Mouse (Mus musculus) monocyte, adult 5-6 weeks (primary cell): ENCODE data around the gene Shld2. TPM values are rescaled to one million over a fixed set of nuclear protein-coding genes. Genes with fewer than 3 reads are reported as not detected.
A peak's percentile ranks its signal among the peaks of the same experiment; 100 is the strongest.

Experiments
- ATAC-seq: fragments of 153-309, 156-312 bp; replicated peaks from 2 replicates; pipeline ENCODE4 v1.8.0; 2017; ENCODE audit warnings: mild to moderate bottlenecking; ENCODE audit not compliant: low TSS enrichment, insufficient number of reproducible peaks, severe bottlenecking, poor library complexity, low FRiP score
- total RNA-seq: library from RNA; stranded (forward); fragments of 200-1000, 200-491, 200-594 nt; gene quantifications from 3 replicates; pipeline ENCODE4 v1.2.3, GENCODE M21; 2017

Shld2 gene
- total RNA-seq = 17.0 to 26.5 TPM (median 21.5 TPM) in 3 replicates

GRCm38 (mm10) chr14:34310234-34310965, at the start of gene Shld2, which contains the start of gene Glud1:
Gene Shld2, minus strand, starts transcription at chr14:34310493.
Gene Glud1, plus strand, starts transcription at chr14:34310727.
- ATAC-seq = peak; percentile 78

DNA sequence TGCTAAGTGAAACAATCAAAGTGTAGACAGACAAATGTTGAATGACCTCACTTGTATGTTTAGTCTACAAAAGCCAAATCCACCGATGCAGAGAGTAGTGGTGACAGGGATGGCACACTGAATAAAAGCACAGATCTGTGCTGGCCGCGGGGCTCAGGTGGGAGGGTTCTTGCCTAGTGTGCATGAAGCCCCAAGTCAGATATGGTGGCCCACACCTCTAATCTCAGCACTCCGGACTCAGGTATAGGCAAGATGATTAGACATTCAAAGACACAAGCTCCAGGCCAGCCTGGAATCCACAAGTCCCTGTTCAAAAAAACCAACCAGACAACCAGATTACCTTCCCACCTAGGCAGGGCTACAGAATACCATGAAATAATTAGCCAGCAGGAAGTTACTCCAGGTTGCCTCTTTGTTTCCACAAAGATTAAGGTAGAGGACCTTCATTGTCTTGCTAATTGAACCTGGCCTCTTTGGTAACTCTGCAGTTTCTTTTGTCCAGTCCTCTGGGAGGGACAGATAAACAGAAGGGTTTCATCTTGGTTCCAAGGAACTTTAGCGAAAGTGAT, 49.5 kb upstream of the Shld2 start:
- ATAC-seq = no peak

DNA sequence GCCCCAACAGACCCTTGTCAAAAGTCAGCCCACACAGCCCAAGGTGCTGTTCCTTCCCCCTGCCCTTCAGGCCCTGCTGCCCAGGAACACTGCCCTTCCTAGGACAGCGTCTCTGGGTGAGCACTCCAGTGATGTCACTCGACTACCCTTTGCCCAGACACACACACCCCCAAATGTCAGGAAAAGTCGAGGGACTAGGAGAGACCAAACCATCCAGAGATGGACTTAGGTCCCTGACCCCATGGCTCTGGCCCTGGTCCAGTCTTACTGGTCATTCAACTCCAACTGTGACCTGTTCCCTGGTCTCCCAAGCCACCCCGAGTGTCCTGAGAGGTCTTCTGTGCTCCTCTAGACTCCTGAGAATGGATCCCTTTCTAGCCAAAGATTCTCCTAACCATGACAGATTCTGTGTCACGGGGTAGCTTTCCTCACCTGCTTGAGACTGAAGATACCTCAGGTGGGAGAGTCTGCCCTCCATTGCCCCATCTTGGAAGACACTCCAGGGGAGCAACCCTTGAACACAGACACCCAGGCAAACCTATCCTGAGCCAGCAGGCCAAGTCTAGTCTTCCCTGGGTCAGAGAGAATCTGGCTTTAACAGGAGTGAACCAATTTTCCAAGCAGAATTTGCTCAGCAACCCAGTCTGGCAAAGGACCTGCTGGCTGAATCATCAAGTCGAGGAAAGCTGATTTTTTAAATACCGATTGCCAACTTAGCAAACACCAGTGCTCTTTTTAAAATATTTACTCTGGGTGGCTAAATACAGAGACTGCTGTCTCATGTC, 47.6 kb upstream of the Shld2 start:
- no peak for ATAC-seq

- no peak for ATAC-seq
Measured at GRCm38 (mm10) chr14:34355301-34355700, 45.0 kb upstream of the Shld2 start, which contains the start of gene Fam25c. Gene Fam25c, minus strand, starts transcription at chr14:34355433.

DNA sequence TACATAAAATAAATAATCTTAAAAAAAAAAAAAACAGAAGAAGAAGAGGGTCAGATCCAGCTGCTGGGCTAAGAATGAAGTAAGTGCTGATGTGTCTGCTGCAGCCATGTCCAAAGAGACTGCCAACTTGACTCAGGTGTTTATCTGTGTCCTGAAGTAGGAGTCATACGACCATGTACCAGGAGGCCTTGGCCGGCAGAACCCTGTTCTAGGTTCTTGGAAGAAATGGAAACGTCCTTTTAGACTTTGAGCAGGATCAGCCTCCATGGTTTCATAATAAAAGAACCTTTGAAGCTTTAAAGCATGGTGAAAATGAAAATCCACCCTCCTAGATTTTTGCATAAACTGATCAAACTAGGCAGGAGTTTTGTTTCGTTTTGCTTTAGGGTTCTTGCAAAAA, 44.2 kb upstream of the Shld2 start:
- no peak for ATAC-seq

DNA sequence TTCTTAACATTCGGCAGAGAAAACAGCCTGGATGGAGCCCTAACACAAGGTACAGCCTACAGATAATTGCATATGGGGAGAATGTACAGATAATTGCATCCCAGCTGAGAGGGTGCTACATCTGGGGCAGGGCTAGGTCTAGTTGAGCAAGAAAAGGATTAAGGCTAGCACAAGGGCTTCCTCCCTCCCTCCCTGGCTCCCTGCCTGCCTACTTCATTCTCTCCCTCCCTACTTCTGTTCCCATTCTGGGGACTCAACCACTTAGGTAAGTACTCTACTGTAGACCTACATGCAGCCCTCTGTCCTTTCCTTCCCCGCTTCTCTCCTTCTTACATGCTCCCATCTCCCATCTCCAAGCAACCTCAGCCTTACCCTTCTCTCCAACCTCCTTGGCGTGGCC, 43.0 kb upstream of the Shld2 start:
- ATAC-seq = no peak

DNA sequence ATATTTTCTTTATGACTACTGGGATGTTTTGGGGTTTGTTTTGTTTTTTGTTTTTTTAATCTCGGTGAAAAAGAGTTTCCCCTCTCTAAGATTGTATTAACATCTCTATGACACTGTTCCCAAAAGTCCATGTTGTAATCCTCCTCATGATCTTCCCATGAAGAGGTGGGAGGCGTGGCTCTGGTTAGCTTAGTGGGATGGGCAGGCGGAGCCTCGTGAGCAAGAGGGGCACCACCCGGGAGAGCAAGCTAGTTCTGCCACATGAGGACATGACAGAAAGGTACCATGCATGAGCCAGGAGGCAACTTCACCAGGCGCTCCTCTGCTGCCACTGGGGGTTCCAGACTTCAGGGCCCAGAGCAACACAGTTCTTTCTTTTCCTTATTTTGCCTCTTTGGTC, 42.2 kb upstream of the Shld2 start:
- ATAC-seq = no peak

DNA sequence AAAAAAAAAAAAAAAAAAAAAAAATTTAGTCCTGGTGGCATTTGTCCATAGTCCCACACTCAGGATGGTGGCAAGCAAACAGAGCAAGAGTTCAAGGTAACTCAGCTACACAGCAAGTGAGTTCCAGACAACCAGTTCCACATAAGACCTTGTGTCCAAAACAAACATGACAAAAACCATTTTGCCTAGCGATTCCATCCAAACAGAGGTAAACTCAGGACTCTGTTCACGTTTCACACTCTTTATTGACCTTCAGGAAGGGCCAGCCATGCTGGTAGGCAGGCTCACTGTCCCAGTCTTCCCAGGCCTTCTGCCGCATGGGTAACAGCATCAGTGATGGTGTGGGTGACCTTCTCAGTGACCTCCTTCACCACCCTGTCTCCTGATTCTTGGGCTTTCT, 41.4 kb upstream of the Shld2 start:
- no peak for ATAC-seq

DNA sequence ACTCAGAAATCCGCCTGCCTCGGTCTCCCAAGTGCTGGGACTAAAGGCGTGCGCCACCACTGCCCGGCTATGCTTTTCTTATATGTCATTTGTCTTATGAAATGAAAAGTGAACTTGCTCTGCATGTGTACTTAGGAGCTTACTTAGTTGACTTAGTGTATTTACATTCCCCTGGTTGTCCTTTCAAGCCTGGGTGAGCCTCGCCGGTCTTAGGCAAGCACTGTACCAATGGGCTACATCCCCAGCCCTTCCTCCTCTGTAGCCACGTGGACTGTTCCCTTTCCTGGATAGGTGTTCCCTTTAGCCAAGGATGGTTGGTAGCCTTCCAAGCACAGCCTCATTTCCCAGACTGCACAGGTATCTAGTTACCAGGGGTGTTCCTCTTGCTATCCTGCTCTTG, 38.7 kb upstream of the Shld2 start:
- ATAC-seq = no peak

- ATAC-seq = no peak
Measured at GRCm38 (mm10) chr14:34348301-34348700, 38.0 kb upstream of the Shld2 start.

DNA sequence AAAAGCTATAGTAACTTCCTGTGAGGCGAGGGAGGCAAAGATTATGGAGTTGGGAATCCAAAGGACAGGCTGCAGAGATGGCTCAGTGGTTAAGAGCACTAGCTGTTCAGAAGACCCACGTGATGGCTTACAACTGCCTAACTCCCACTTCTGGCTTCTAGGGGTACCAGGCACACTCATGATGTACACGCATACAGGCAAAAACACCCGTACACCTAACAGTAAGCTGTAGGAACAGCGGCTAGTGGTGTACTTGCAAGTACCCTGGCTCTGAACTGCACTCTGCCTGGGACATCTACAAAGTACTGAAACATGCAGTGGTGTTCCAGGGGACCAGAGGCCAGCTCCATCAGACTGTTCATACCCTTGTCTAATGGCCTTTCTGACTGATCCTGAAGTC, 36.8 kb upstream of the Shld2 start:
- ATAC-seq = no peak

- ATAC-seq = no peak
Measured at GRCm38 (mm10) chr14:34345771-34346566, 35.7 kb upstream of the Shld2 start.

DNA sequence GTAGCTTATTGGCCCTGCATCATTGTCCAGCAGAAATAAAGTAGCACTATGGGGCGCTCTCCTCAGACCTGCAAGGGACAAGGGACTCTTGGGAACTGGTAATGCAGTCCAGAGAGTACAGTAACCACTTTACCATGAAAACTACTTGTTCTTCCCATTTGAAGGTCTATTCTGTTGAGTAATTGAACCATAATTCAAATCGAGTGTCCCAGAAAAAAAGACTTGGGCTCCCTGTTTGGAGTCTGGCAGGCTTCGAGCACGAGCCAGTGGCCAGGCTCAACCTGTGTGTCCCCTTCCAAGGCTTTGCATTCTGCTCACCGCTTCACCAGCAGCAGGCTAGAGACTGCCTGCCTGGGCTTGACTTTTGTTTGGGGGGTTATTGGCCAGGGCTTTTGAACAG, 34.1 kb upstream of the Shld2 start:
- ATAC-seq = no peak

- peak; percentile 44 for ATAC-seq
Measured at GRCm38 (mm10) chr14:34343078-34343477, 32.8 kb upstream of the Shld2 start.

- ATAC-seq = no peak
Measured at GRCm38 (mm10) chr14:34341993-34342392, 31.7 kb upstream of the Shld2 start.

- no peak for ATAC-seq
Measured at GRCm38 (mm10) chr14:34339446-34339845, 29.2 kb upstream of the Shld2 start.

- no peak for ATAC-seq
Measured at GRCm38 (mm10) chr14:34332476-34332875, 22.2 kb upstream of the Shld2 start.

GRCm38 (mm10) chr14:34331886-34332285, 21.6 kb upstream of the Shld2 start:
- ATAC-seq = no peak

GRCm38 (mm10) chr14:34330657-34331158, 20.4 kb upstream of the Shld2 start:
- ATAC-seq = no peak
